Mouse (Mus musculus) limb, embryonic 15.5 days (tissue): ENCODE results near the gene Prn. TPM values are rescaled to one million over a fixed set of nuclear protein-coding genes. Genes with fewer than 3 reads are reported as not detected.

Experiments
- ATAC-seq: fragments of 200-750 bp; cut with Nextera tagmentation; 2 replicates; pipeline ENCODE4 v1.8.0; 2017; ENCODE audit warnings: low read depth, moderate TSS enrichment; ENCODE audit not compliant: insufficient number of reproducible peaks, low FRiP score, low TSS enrichment
- H3K27ac ChIP-seq: fragments of 300-500 bp; sonication (generic); 2 replicates; pipeline ENCODE4 v1.5.1; 2015; ENCODE audit warnings: moderate library complexity, mild to moderate bottlenecking, inconsistent platforms
- H3K27me3 ChIP-seq: fragments of 300-500 bp; sonication (generic); 2 replicates; pipeline ENCODE4 v1.6.1; 2015; ENCODE audit warnings: inconsistent platforms
- H3K36me3 ChIP-seq: fragments of 300-500 bp; sonication (generic); 2 replicates; pipeline ENCODE4 v1.6.1; 2015; ENCODE audit warnings: inconsistent platforms
- H3K4me1 ChIP-seq: fragments of 300-500 bp; sonication (generic); 2 replicates; pipeline ENCODE4 v1.6.1; 2015; ENCODE audit warnings: inconsistent platforms
- H3K4me2 ChIP-seq: fragments of 300-500 bp; sonication (generic); 2 replicates; pipeline ENCODE4 v1.6.1; 2015; ENCODE audit warnings: mild to moderate bottlenecking, inconsistent platforms
- H3K4me3 ChIP-seq: fragments of 300-500 bp; sonication (generic); 2 replicates; pipeline ENCODE4 v1.5.1; 2015; ENCODE audit warnings: mild to moderate bottlenecking, inconsistent platforms
- H3K9ac ChIP-seq: fragments of 300-500 bp; sonication (generic); 2 replicates; pipeline ENCODE4 v1.6.1; 2015; ENCODE audit warnings: inconsistent platforms
- H3K9me3 ChIP-seq: fragments of 300-500 bp; sonication (generic); 2 replicates; pipeline ENCODE4 v1.6.1; 2016; ENCODE audit warnings: inconsistent platforms
- WGBS: fragments of 180-500 bp; shearing (Covaris S2); methylation state at CpG from one replicate; pipeline ENCODE4 v1.1.7; 2015; 5-methylcytosine and 5-hydroxymethylcytosine counted together
- polyA plus RNA-seq: library from polyadenylated mRNA; unstranded; fragments of >200 nt; fragmentation: Nextera tagmentation; extraction: Ambion mirVana; gene quantifications from 2 replicates; pipeline ENCODE4 v1.2.1, GENCODE M21; 2015

Prn gene
- polyA plus RNA-seq, 1 experiment from 2014 or later, result not detected

GRCm38 (mm10) chr2:132004495-132005136 is 94.9 kb downstream of the Prn start:
- H3K4me3 ChIP-seq, result no peak overlapping the region
- WGBS, result 53% methylated on average over 9 of the region's 9 CpGs
- H3K27ac ChIP-seq, result no peak overlapping the region
- no peaks in the 10 kb centered on the region for H3K27me3 ChIP-seq
- ATAC-seq, result no peak
- no peak overlapping the region for H3K4me2 ChIP-seq
- H3K4me1 ChIP-seq, result peaks cover 42% of the 10 kb centered on the region
- H3K9me3 ChIP-seq, result no peaks in the 10 kb centered on the region
- H3K36me3 ChIP-seq, result 0 out of 2 replicates have a peak, but pooled peaks cover 4% of the 10 kb centered on the region
- H3K9ac ChIP-seq, result no peak overlapping the region

- H3K4me1 ChIP-seq, result peaks cover 42% of the 10 kb centered on the region
- peak overlapping the region; percentile 79 for H3K27ac ChIP-seq
- no peak overlapping the region for H3K4me3 ChIP-seq
- ATAC-seq, result no peak
- 0 out of 2 replicates have a peak, but pooled peaks cover 4% of the 10 kb centered on the region for H3K36me3 ChIP-seq
- H3K27me3 ChIP-seq, result no peaks in the 10 kb centered on the region
- no peak overlapping the region for H3K9ac ChIP-seq
- 56% methylated on average over 4 of the region's 4 CpGs for WGBS
- no peak overlapping the region for H3K4me2 ChIP-seq
- no peaks in the 10 kb centered on the region for H3K9me3 ChIP-seq
Observed at GRCm38 (mm10) chr2:132005445-132005844, 95.7 kb downstream of the Prn start.

Other genes with a start within 250 kb of the Prn start
- gene Erv3, start 50.2 kb upstream of the Prn start, polyA plus RNA-seq, result not detected in 2 replicates
- 59.1 and 64.1 TPM in 2 replicates for gene Prnp, start within 50 bp of the Prn start, polyA plus RNA-seq
- 49.7 and 54.0 TPM in 2 replicates for gene Prnd, start 40.9 kb downstream of the Prn start, polyA plus RNA-seq
- gene Rassf2, start 120.3 kb downstream of the Prn start, polyA plus RNA-seq, result 16.2 and 18.4 TPM in 2 replicates
- 11.1 and 11.5 TPM in 2 replicates for gene Slc23a2, start 235.2 kb downstream of the Prn start, polyA plus RNA-seq